Mouse (Mus musculus) ES-Bruce4 (cell line): Measurements from ENCODE around the gene Terb2.

ENCODE experiments used
- CTCF ChIP-seq: IDR thresholded peaks from one replicate; pipeline ENCODE4 v1.8.1; 2011; ENCODE audit warnings: low read depth, low read length
- POLR2A ChIP-seq: IDR thresholded peaks from one replicate; pipeline ENCODE4 v1.8.1; 2011; ENCODE audit warnings: low read length; ENCODE audit not compliant: insufficient read depth

GRCm38 (mm10) chr2:122148242-122148917 lies 37.7 kb upstream of the Terb2 start:
- TF ChIP-seq POLR2A, result no peak
- no peak for TF ChIP-seq CTCF
